Mouse (Mus musculus) MEL (cell line): ENCODE data around the gene Slc4a1.

ENCODE experiments used
- CHD1 ChIP-seq: IDR thresholded peaks from 2 replicates; pipeline ENCODE4 v1.6.1; 2012; ENCODE audit warnings: low read depth, mild to moderate bottlenecking, inconsistent platforms, low read length, improper control_type of control experiment
- CTCF ChIP-seq, 3 experiments: IDR thresholded peaks in 2 of 3; conservative IDR thresholded peaks in 1 of 3; 2 replicates each; pipeline ENCODE4 v1.5.1; 2011 to 2012; ENCODE audit warnings: low read length in 3 of 3, low read depth in 2 of 3, mild to moderate bottlenecking in 2 of 3, improper control_type of control experiment in 1 of 3, inconsistent platforms in 1 of 3, mixed read lengths in 1 of 3, moderate library complexity in 1 of 3; ENCODE audit not compliant: control insufficient read depth in 1 of 3, insufficient read depth in 1 of 3, poor library complexity in 1 of 3, severe bottlenecking in 1 of 3
- NRF1 ChIP-seq: IDR thresholded peaks from 2 replicates; pipeline ENCODE4 v1.6.1; 2014; ENCODE audit warnings: low read depth, mild to moderate bottlenecking, inconsistent platforms, low read length, improper control_type of control experiment, moderate library complexity; ENCODE audit not compliant: poor library complexity, insufficient read depth, severe bottlenecking
- RAD21 ChIP-seq: IDR thresholded peaks from 2 replicates; pipeline ENCODE4 v1.6.1; 2011; ENCODE audit warnings: mild to moderate bottlenecking, low read depth, low read length, improper control_type of control experiment
- ZNF384 ChIP-seq: IDR thresholded peaks from 2 replicates; pipeline ENCODE4 v1.6.1; 2012; ENCODE audit warnings: low read depth, mild to moderate bottlenecking, inconsistent platforms, low read length, improper control_type of control experiment

- TF ChIP-seq ZNF384: no peak
- no peak for TF ChIP-seq NRF1
- TF ChIP-seq CTCF (IDR thresholded peaks at IDR 0.05 in 2 of 3, conservative IDR thresholded peaks at IDR 0.05 in 1 of 3; ENCODE audit: control insufficient read depth in 1 of 3, insufficient read depth in 1 of 3, low read depth in 2 of 3, low read length in 3 of 3, poor library complexity in 1 of 3, severe bottlenecking in 1 of 3): no peak
- TF ChIP-seq RAD21: no peak
- TF ChIP-seq CHD1: no peak
These were observed 30.9 kb downstream of the Slc4a1 start for GRCm38 (mm10) chr11:102334973-102335700.
